Mouse (Mus musculus) erythroblast, embryonic 14.5 days (primary cell): ENCODE results near the gene A830031A19Rik.

Experiments used
- GATA1 ChIP-seq: IDR thresholded peaks from 2 replicates; pipeline ENCODE4 v1.6.1; 2012; ENCODE audit warnings: low read length, inconsistent platforms, mixed read lengths
- TAL1 ChIP-seq: IDR thresholded peaks from 3 replicates; pipeline ENCODE4 v1.6.1; 2012; ENCODE audit warnings: low read length, inconsistent platforms, mixed read lengths

- TF ChIP-seq GATA1 (no peak), TAL1 (no peak)
Observed at GRCm38 (mm10) chr11:24061819-24062218, 13.0 kb downstream of the A830031A19Rik start.
